Mouse (Mus musculus): ENCODE results near the gene Tubgcp5. TPM values are rescaled to one million over a fixed set of nuclear protein-coding genes. Genes with fewer than 3 reads are reported as not detected.
"Not testable (repeated sequence)": the region's sequence is repeated elsewhere in the genome, so short reads cannot be mapped to it uniquely, and the experiment has no call there.

The Tubgcp5 gene
- 40.7 and 42.8 TPM in 2 replicates for polyA plus RNA-seq (2016; fragmentation: Nextera tagmentation; extraction: Ambion mirVana)

GRCm38 (mm10) chr7:55793952-55794603 lies at the start of gene Tubgcp5:
TSS of gene Tubgcp5 (plus strand) at chr7:55794154.
- peaks cover 16% of the 10 kb centered on the region for H3K4me1 ChIP-seq
- peak within 1 kb of the TSS; percentile 72 for H3K4me2 ChIP-seq (replicated peaks)
- H3K36me3 ChIP-seq = peaks cover 22% of the 10 kb centered on the region
- H3K4me3 ChIP-seq = peak within 1 kb of the TSS; percentile 77
- peak; percentile 99 for ATAC-seq (ENCODE audit: low FRiP score)
- 0% methylated on average over 51 of the region's 51 CpGs for WGBS
- H3K9ac ChIP-seq = peak within 1 kb of the TSS; percentile 90
- H3K27ac ChIP-seq = peak within 1 kb of the TSS; percentile 82
- no peaks in the 10 kb centered on the region for H3K27me3 ChIP-seq
- no peaks in the 10 kb centered on the region for H3K9me3 ChIP-seq (replicated peaks)

- H3K36me3 ChIP-seq = no peaks in the 10 kb centered on the region
- H3K4me2 ChIP-seq (replicated peaks) = no peak overlapping the region
- no peaks in the 10 kb centered on the region for H3K9me3 ChIP-seq (replicated peaks)
- H3K27ac ChIP-seq = no peak overlapping the region
- H3K27me3 ChIP-seq = no peaks in the 10 kb centered on the region
- 0 out of 2 replicates have a peak, but pooled peaks cover 4% of the 10 kb centered on the region for H3K4me1 ChIP-seq
- WGBS = 31% methylated on average over 10 of the region's 10 CpGs
- no peak overlapping the region for H3K9ac ChIP-seq
- peak; percentile 46; the same call in 1 of the 2 replicates for ATAC-seq (ENCODE audit: low FRiP score)
- no peak overlapping the region for H3K4me3 ChIP-seq
Measured at GRCm38 (mm10) chr7:55744566-55745220, 49.3 kb upstream of the Tubgcp5 start.

GRCm38 (mm10) chr7:55750841-55751240 lies 43.1 kb upstream of the Tubgcp5 start:
- 74% methylated on average over 3 of the region's 3 CpGs for WGBS
- H3K9me3 ChIP-seq (replicated peaks) = no peaks in the 10 kb centered on the region
- no peak for ATAC-seq (ENCODE audit: low FRiP score)
- H3K9ac ChIP-seq = no peak overlapping the region
- H3K4me2 ChIP-seq (replicated peaks) = no peak overlapping the region
- no peaks in the 10 kb centered on the region for H3K27me3 ChIP-seq
- no peak overlapping the region for H3K4me3 ChIP-seq
- H3K4me1 ChIP-seq = no peaks in the 10 kb centered on the region
- no peaks in the 10 kb centered on the region for H3K36me3 ChIP-seq
- H3K27ac ChIP-seq = no peak overlapping the region

GRCm38 (mm10) chr7:55759346-55759745 lies 34.6 kb upstream of the Tubgcp5 start:
- Histone ChIP-seq H3K9me3 (replicated peaks) (no peaks in the 10 kb centered on the region), H3K36me3 (no peaks in the 10 kb centered on the region), H3K27ac (no peak overlapping the region), H3K9ac (no peak overlapping the region), H3K4me2 (replicated peaks) (no peak overlapping the region), H3K4me3 (no peak overlapping the region), H3K4me1 (no peaks in the 10 kb centered on the region), H3K27me3 (no peaks in the 10 kb centered on the region)
- 69% methylated on average over 3 of the region's 3 CpGs for WGBS
- ATAC-seq (ENCODE audit: low FRiP score) = no peak

- no peak for ATAC-seq (ENCODE audit: low FRiP score)
- no peaks in the 10 kb centered on the region for H3K27me3 ChIP-seq
- no peak within 1 kb of the TSS for H3K4me2 ChIP-seq (replicated peaks)
- H3K27ac ChIP-seq = no peak within 1 kb of the TSS
- no peaks in the 10 kb centered on the region for H3K4me1 ChIP-seq
- WGBS = 43% methylated on average over 3 of the region's 3 CpGs
- H3K9me3 ChIP-seq (replicated peaks) = no peaks in the 10 kb centered on the region
- no peak within 1 kb of the TSS for H3K4me3 ChIP-seq
- H3K36me3 ChIP-seq = no peaks in the 10 kb centered on the region
- no peak within 1 kb of the TSS for H3K9ac ChIP-seq
Measured at GRCm38 (mm10) chr7:55767926-55768325, 26.0 kb upstream of the Tubgcp5 start, which contains the start of gene Siglech. TSS of gene Siglech (plus strand) at chr7:55768178.

GRCm38 (mm10) chr7:55780011-55780410 lies 13.9 kb upstream of the Tubgcp5 start:
- no peaks in the 10 kb centered on the region for H3K9me3 ChIP-seq (replicated peaks)
- ATAC-seq (ENCODE audit: low FRiP score) = no peak
- H3K36me3 ChIP-seq = no peaks in the 10 kb centered on the region
- no peak overlapping the region for H3K9ac ChIP-seq
- 70% methylated on average over 4 of the region's 4 CpGs for WGBS
- H3K27ac ChIP-seq = no peak overlapping the region
- H3K4me2 ChIP-seq (replicated peaks) = no peak overlapping the region
- H3K4me1 ChIP-seq = no peaks in the 10 kb centered on the region
- no peak overlapping the region for H3K4me3 ChIP-seq
- no peaks in the 10 kb centered on the region for H3K27me3 ChIP-seq

GRCm38 (mm10) chr7:55782493-55782892 lies 11.5 kb upstream of the Tubgcp5 start:
- no peak for ATAC-seq (ENCODE audit: low FRiP score)
- Histone ChIP-seq H3K27me3 (no peaks in the 10 kb centered on the region), H3K4me2 (replicated peaks) (no peak overlapping the region), H3K4me1 (no peaks in the 10 kb centered on the region), H3K27ac (no peak overlapping the region), H3K36me3 (no peaks in the 10 kb centered on the region), H3K4me3 (no peak overlapping the region), H3K9me3 (replicated peaks) (no peaks in the 10 kb centered on the region), H3K9ac (no peak overlapping the region)
- WGBS = 65% methylated on average over 3 of the region's 3 CpGs

- Histone ChIP-seq H3K4me3 (no peak overlapping the region), H3K27me3 (no peaks in the 10 kb centered on the region), H3K9ac (no peak overlapping the region), H3K36me3 (no peaks in the 10 kb centered on the region), H3K9me3 (replicated peaks) (no peaks in the 10 kb centered on the region), H3K27ac (no peak overlapping the region), H3K4me2 (replicated peaks) (no peak overlapping the region), H3K4me1 (no peaks in the 10 kb centered on the region)
- 89% methylated on average over 3 of the region's 3 CpGs for WGBS
- no peak for ATAC-seq (ENCODE audit: low FRiP score)
Measured at GRCm38 (mm10) chr7:55784580-55784979, 9.4 kb upstream of the Tubgcp5 start.

GRCm38 (mm10) chr7:55790586-55790985 lies 3.4 kb upstream of the Tubgcp5 start:
- not testable (repeated sequence) for ATAC-seq (ENCODE audit: low FRiP score); H3K4me3 ChIP-seq; H3K4me2 ChIP-seq (replicated peaks); H3K27me3 ChIP-seq; H3K36me3 ChIP-seq; H3K27ac ChIP-seq; H3K9ac ChIP-seq; H3K9me3 ChIP-seq (replicated peaks)
- peaks cover 15% of the 10 kb centered on the region for H3K4me1 ChIP-seq
- 75% methylated on average over 5 of the region's 5 CpGs for WGBS

- Histone ChIP-seq H3K9ac (no peak overlapping the region), H3K27ac (no peak overlapping the region), H3K9me3 (replicated peaks) (no peaks in the 10 kb centered on the region), H3K27me3 (no peaks in the 10 kb centered on the region), H3K4me3 (no peak overlapping the region), H3K4me2 (replicated peaks) (no peak overlapping the region), H3K4me1 (peaks cover 16% of the 10 kb centered on the region), H3K36me3 (peaks cover 14% of the 10 kb centered on the region)
- 81% methylated on average over 3 of the region's 3 CpGs for WGBS
- no peak for ATAC-seq (ENCODE audit: low FRiP score)
Measured at GRCm38 (mm10) chr7:55792280-55792679, 1.7 kb upstream of the Tubgcp5 start.

GRCm38 (mm10) chr7:55793236-55793951 lies 560 bp upstream of the Tubgcp5 start:
- peaks cover 20% of the 10 kb centered on the region for H3K36me3 ChIP-seq
- H3K9me3 ChIP-seq (replicated peaks) = no peaks in the 10 kb centered on the region
- peak overlapping the region; percentile 77 for H3K4me3 ChIP-seq
- no peaks in the 10 kb centered on the region for H3K27me3 ChIP-seq
- peak overlapping the region; percentile 90 for H3K9ac ChIP-seq
- peak; percentile 53 for ATAC-seq (ENCODE audit: low FRiP score)
- peaks cover 16% of the 10 kb centered on the region for H3K4me1 ChIP-seq
- WGBS = 36% methylated on average over 13 of the region's 13 CpGs
- peak overlapping the region; percentile 36 for H3K27ac ChIP-seq
- peak overlapping the region; percentile 72 for H3K4me2 ChIP-seq (replicated peaks)

- 86% methylated on average over 3 of the region's 3 CpGs for WGBS
- H3K36me3 ChIP-seq = peaks cover 67% of the 10 kb centered on the region
- ATAC-seq (ENCODE audit: low FRiP score) = no peak
Measured at GRCm38 (mm10) chr7:55799981-55800380, 6.0 kb downstream of the Tubgcp5 start.

More at GRCm38 (mm10) chr7:55799981-55800380, 6.0 kb downstream of the Tubgcp5 start:
- H3K27me3 ChIP-seq = no peaks in the 10 kb centered on the region
- peaks cover 6% of the 10 kb centered on the region for H3K4me1 ChIP-seq
- H3K27ac ChIP-seq = no peak overlapping the region
- no peaks in the 10 kb centered on the region for H3K9me3 ChIP-seq (replicated peaks)
- no peak overlapping the region for H3K4me3 ChIP-seq
- no peak overlapping the region for H3K9ac ChIP-seq
- H3K4me2 ChIP-seq (replicated peaks) = no peak overlapping the region

Measured in hindbrain, embryonic 12.5 days (tissue).